Mouse (Mus musculus) layer of hippocampus, adult 18-20 months (tissue): ENCODE results near the gene Mark4. TPM values are rescaled to one million over a fixed set of nuclear protein-coding genes. Genes with fewer than 3 reads are reported as not detected.

Source experiments
- DNase-seq, 2 experiments: peaks; one replicate each; pipeline ENCODE4 v3.0.0; 2022; ENCODE audit warnings: low spot score in 2 of 2
- total RNA-seq, 2 experiments: library from RNA; stranded (reverse); gene quantifications; 2 replicates each; pipeline ENCODE4 v1.2.3; 2021

Mark4 gene
- total RNA-seq, 2 experiments from 2014 or later, result 88.3 to 92.0 TPM

GRCm38 (mm10) chr7:19441448-19442091, 17.1 kb downstream of the Mark4 start:
- DNase-seq, result no peak

DNA sequence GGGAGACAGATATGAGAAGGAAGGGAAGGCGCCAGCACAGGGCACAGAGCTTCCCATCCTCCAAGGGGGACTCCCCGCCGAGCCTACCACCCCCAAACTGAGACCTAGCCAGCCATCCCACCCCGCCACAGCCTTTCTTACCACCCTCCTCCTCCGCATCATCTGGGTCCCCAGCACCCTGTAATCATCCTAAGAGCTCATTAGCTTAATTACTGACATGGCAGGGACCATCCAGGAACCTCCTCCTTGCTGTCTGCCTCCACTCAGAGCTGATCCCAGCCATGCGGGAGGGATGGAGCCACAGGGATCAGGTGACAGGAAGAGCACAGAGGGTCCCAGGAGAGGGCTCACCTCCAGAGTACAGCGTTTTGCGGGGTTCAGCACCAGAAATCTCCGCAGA, 21.6 kb downstream of the Mark4 start:
- peak; percentile 66 to 86 for DNase-seq

GRCm38 (mm10) chr7:19436276-19436675, 22.3 kb downstream of the Mark4 start:
- no peak for DNase-seq

GRCm38 (mm10) chr7:19432475-19432874, 26.1 kb downstream of the Mark4 start:
- DNase-seq, result no peak

DNA sequence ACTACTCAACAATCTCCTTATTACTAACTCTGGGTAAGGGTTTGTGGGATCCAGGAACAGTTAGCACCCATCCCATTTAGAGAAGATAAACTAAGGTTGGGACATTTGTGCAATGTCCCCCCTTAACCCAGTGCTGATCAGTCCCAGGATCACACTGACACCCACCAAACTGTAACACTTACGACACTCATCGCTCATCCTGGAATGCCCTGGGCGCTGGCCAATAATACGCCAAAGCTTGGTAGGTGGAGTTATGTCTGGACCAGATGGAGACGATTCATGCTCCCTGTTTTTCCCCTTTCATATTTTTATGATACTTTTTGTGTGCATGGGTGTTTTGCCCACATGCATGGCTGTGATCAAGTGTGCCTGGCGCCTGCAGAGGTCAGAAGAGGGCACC, 28.2 kb downstream of the Mark4 start:
- DNase-seq, result peak in 1 of 2 experiments; percentile 57

GRCm38 (mm10) chr7:19429726-19430125, 28.9 kb downstream of the Mark4 start:
- DNase-seq, result no peak

GRCm38 (mm10) chr7:19427999-19428650, 30.5 kb downstream of the Mark4 start:
- DNase-seq, result no peak

DNA sequence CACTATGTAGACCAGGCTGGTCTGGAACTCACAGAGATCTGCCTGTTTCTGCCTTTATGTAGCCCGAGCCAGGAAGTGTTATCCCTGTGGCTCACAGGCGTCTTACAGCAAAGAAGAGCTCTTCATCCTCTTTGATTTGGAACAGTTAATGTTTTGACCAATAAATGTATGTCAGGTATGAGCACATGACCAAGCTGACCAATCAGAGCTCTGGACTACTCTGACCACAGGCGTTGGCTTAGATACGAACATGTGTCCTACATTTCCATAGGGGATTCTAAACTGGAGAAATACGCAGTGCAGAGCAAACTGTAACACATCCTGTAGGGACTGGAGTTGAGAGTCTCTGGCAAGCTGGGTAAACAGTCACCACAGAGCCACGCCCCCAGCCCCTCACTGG, 31.7 kb downstream of the Mark4 start:
- no peak for DNase-seq

DNA sequence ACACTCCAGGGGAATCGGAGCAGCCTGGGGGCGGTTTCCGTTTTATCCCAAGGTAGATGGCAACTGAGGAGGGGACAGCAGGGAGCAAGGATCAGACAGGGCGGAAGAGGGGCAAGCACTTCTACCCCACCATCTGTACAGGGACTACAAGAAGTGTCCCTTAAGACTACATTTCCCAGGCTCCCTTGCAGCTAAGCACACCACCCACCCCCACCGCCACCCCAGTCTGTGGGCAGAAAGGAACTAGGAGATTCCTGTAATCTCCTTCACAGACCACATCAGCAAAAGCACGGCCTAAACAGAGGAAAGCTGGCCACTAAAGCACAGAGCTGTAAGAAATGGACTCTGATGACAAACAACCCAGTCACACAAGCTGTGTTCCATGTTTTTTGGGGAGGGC, 32.3 kb downstream of the Mark4 start:
- DNase-seq, result no peak

- DNase-seq, result no peak
Measured at GRCm38 (mm10) chr7:19424051-19424450, 34.6 kb downstream of the Mark4 start.

GRCm38 (mm10) chr7:19423083-19423482, 35.5 kb downstream of the Mark4 start:
- DNase-seq, result no peak

DNA sequence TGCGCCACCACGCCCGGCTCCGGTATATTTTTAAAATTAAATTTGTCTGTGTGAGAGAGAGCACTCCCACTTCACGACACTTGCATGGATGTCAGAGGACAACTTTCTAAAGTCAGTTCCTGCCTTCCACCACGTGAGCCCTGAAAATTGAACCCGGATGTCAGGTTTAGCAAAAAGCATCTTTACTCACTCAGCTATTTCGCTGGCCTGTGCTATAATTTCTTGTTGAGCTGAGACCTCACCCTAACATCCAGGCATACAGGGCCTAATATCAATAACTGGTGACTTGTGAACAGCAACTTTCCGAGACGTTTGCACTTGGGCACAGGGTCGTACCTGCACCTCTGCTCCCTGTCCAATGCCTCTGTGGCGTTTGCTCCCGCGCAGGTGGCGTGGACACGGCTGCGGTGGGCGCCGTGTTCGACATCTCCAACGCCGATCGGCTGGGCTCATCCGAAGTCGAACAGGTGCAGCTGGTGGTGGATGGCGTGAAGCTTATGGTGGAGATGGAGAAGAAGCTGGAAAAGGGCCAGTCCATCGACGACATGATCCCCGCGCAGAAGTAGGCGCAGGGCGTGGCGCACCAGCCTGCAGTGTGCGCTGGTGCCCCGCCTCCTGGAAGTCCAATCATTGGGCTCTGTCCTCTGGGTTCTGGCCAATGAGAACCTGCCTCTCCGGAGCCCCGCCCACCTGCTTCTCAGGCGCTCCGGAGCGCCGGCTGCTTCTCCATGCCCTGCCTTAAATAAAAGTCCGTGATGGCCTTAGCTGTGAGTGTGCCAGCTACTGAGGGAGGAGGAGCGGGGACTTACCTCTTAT, 37.6 kb downstream of the Mark4 start:
- DNase-seq, result peak; percentile 84 to 91

DNA sequence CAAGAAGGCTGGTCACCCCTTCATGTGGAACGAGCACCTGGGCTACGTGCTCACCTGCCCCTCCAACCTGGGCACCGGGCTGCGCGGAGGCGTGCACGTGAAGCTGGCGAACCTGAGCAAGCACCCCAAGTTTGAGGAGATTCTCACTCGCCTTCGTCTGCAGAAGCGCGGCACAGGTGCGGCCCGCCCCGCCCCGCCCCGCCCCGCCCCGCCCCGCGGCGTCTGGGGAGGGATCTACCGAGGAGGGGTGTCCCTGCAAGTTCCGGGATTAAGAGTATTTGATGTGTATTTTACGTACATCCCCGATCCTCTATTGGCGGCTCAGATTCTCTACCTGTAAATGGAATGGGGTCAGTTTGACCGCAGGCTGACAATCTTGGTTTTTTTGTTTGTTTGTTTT, 38.5 kb downstream of the Mark4 start:
- no peak for DNase-seq

DNA sequence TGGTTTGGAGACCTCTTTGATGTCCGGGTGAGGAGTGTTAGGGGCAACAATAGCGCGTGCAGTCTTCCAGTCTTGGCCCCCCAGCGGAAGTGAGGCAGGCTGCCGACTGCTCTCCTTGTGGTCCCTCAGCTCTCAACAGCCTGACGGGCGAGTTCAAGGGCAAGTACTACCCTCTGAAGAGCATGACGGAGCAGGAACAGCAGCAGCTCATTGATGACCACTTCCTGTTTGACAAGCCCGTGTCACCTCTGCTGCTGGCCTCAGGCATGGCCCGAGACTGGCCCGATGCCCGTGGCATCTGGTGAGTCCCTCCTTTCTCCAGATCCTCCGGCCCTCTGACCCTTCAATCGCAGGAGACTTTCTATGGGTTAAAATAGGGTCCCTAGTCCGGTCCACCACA, 42.0 kb downstream of the Mark4 start:
- DNase-seq, result no peak

GRCm38 (mm10) chr7:19413525-19413924, 45.1 kb downstream of the Mark4 start:
- DNase-seq, result no peak

GRCm38 (mm10) chr7:19411783-19412182, 46.8 kb downstream of the Mark4 start:
- DNase-seq, result no peak

GRCm38 (mm10) chr7:19410766-19411344, 47.8 kb downstream of the Mark4 start:
- DNase-seq, result no peak

- no peak for DNase-seq
Measured at GRCm38 (mm10) chr7:19409753-19410152, 48.9 kb downstream of the Mark4 start.

GRCm38 (mm10) chr7:19405417-19405816, 53.2 kb downstream of the Mark4 start:
- DNase-seq, result peak; percentile 50 to 85

- DNase-seq, result no peak
Measured at GRCm38 (mm10) chr7:19404476-19404875, 54.1 kb downstream of the Mark4 start, which contains the start of gene Ckm. TSS of gene Ckm (plus strand) at chr7:19404776.

- no peak for DNase-seq
Measured at GRCm38 (mm10) chr7:19403731-19404296, 54.8 kb downstream of the Mark4 start, which contains the start of gene Klc3. TSS of gene Klc3 (minus strand) at chr7:19404104.
